Mouse (Mus musculus): ENCODE data around the gene Igsf21.

The Igsf21 gene

DNA sequence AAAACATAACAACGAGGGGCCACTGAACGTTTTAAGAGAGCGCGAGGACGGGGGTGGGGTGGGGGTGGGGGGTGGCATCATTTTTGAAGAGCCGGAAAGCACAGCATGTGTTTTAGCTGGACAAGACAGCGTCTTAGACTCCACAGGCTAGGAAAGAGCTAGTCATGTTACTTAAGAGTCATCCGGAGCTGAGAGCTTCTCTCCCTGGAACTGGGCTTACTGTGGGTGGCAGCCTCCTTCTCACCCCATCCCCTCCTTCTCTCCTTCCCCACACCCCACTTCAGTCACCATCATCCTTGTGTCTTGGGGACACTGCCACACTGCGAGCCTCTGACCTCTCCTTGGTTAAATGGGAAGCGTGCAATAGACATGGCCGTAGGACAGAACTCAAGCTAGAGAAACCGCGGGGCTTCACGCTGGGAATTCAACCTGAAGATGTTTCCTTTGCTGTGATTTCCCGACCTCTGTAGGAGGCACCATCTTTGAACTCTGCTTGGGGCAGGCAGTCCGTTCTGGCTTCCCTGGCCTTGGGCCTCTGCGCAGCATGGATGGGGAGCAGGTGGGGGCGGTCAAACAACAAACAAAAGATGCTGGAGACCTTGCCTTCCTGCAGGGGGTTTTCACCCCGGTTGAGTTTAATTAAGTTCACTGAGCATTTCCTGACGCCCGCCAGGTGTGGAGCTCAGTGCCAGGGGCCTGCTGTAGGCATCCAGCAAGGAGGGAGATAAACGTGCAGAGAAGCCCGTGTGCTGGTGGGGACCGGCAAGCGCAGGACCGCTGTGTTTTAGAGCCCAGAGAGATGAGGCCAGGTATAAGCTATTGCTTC is 207.8 kb downstream of the Igsf21 start:
- peak; percentile 48 to 52 for DNase-seq

DNA sequence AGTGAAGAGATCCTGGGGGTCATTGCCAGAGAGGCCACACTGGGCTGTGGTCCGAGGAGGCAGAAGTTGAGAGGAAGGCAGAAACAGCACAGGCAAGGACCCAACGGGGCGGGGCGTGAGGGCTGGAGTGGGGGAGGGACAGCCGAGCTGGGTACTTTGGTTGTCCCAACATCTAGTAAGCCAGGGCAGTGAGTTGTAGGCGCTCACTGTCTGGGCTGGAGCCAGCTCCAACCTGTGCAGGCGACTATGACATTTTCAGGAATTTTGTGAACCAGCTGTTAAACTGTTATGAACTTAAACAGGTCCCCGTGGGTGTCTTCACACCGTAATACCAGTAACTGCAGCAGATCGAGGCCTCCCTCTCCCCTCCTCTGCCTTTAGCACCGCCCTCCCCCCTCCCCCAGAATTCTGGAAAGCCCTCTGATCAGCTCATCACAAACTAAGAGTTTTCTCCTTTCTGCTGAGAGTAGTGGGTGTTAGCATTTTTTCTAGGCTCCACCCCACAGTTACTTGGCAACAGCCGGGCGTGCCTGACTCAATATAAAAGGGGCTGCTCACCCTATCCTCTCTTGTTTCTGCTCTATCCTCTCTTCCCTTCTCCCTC is 208.7 kb downstream of the Igsf21 start:
- DNase-seq: peak; percentile 43 to 58

DNA sequence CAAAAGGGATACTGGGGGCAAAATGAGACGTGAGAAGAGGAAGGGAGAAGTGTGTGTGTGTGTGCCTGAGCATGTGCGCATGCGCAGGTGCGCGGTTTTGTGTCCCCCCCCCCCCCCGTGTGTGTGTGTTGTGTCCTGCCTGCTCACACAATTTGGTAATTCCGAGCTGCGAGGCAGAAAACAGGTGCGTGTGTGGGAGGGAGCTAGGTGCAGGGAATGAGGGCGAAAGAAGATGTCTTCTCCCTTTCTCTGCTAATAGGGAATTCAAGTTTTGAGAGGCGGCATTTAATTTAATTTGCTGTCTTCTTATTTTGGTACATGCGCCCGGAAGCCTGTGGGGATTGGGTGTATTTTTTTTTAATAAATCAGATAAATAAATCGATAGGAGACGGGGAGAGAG is 211.4 kb downstream of the Igsf21 start:
- DNase-seq: no peak

DNA sequence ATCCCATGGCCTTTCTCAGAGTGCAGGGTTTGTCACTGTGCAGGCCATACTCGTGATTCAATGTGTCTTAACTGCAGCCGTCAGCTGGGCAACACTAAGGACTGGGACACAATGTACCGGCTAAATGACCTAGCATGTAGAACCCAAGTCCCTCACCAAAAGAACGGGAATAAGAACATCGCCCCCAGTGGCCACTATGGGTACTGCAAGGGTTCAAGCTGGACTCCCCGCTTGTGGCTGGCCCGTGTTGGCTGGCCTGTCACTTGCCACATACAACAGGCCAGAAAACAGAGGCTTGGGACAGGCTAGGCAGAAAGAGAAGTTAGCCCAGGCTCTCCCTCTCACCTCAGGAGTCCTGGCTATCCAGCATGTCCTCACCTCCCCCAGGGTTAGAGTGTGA is 213.2 kb downstream of the Igsf21 start:
- peak; percentile 82 to 91 for DNase-seq

DNA sequence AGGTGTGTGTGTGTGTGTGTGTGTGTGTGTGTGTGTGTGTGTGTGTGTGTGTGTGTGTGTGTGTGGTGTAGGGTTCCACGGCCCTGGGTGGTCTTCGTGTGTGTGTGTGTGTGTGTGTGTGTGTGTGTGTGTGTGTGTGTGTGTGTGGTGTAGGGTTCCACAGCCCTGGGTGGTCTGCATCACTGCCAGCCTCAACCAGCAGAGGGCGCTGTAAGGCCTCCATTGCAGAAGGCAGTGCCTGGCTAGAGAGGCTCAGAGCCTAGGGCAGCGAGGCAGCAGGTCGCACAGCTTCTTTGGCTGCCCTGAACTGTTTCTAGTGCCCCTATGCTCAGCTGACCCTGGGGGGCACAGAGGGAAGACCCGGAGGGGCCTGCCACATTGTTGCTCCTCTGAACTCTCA is 216.2 kb downstream of the Igsf21 start:
- peak; percentile 82 to 90 for DNase-seq

DNA sequence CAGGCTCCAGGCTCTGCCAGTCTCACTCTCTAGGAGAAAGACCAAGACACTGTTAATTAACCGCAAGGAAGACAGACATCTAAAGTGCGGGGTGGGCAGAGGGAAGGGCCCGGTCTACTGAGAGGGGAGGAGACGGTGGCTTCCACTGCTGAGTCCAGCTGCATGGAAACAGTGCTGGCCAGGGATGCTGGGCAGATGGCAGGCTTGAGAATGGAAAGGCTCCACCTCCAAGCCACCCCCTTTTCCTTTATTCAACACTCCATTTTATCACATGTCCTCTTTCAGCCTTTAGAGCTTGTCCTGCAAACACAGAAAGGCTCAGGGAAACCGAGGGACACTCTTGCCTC is 216.6 kb downstream of the Igsf21 start:
- peak; percentile 48 to 51 for DNase-seq

DNA sequence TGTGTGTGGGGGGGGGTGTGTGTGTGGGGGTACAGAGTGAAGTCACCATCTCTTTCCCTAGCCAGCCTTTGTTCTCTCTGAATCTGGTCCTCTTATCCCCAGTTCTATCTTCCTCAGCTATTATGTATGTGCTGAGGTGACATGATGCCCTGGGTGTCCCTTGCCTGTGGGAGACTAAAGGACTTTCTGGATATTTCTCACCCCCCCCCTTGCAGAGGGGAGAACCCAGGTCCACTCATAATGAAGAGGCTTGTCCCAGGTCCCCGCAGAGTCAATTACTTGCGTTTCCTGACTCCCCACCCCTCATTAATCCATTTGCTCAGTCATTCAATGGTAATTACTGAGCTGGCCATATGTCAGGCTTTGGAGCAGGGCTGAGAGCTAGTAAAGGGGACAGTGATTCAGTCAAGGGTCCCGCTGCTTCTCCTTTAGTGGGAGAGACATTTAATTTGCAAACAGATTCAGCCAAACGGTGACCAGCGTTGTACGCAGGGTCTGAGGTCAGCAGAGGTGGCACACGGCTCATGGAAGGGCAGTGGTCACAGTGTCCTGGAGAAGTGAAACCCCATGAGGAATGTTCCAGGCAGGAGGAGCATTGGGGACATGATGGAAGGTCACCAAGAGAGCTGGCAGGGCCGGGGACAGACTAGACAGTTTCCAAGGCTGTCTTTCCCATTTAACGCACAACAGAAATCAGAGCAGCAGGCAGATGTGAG is 217.1 kb downstream of the Igsf21 start:
- peak; percentile 61 to 62 for DNase-seq

DNA sequence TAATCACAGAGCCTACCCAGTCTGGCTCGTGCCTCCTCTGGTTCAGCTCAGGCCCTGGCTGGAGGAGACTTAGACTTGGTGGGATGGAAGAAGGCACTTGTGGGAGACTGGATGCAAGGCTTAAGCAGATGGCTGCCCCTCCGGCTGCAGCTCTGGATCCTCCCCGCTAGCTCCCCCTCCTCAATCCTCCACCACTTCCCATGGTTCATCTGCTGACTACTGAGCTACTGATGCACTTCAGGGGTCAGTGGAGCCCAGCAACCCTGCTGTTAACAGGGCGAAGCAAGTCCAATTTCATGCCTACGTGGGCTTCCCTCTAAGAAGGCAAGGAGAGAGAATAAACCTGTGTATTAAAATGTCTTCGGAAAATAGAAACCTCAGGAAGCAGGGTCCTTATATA is 222.8 kb downstream of the Igsf21 start:
- no peak for DNase-seq

DNA sequence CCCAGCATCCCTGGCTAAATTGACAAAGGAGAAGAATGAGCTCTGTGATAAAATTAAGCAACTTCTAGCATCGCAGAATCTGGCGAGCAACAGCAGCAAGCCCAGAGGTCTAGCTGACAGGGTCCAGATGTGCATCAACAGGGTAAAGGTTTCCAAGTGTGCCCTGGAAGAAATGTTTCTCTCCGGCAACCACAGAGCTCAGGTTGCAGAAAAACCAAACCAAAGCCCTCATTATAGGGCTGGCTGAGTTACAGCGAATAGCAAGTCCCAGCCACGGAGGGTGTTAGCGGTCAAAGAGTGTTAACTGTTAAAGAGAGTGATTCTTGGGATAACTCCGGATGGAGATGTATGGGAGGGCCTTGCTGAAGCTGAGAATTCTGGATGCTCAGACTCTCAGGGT is 230.7 kb downstream of the Igsf21 start:
- no peak for DNase-seq

DNA sequence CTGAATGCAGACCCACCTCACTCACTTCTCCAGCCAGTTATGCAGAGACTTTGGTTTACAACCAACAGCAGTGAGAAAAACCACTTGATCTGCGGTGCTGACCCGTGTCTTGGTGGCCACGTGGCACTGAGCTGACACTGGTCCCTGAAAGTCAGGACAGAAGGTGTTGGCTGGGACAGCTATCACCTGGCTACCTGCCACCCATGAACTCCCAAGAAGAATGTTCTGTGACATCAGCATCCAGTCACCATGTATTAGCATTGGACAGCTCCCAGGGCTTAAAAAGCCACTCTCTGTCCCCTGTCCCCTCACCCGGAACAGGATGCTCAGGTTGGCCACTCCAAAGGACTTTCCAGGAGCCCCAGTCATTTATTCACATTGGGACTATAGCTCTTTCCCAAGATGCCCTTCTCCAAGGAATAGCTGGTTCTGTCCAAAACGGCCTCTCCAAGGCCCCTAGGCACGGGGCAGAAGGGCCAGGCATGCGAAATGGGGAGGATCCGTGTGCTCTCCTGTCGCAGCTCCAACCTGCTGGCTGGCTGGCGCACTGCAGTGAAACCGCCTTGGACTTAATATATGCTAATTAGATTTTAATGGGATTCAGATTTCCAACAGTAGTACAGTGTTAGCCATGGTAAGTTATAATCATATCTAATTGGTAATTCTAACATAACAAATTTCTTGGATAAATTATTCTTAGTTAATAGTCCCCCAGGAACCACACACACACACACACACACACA is 235.7 kb downstream of the Igsf21 start:
- peak; percentile 37 to 61 for DNase-seq

DNA sequence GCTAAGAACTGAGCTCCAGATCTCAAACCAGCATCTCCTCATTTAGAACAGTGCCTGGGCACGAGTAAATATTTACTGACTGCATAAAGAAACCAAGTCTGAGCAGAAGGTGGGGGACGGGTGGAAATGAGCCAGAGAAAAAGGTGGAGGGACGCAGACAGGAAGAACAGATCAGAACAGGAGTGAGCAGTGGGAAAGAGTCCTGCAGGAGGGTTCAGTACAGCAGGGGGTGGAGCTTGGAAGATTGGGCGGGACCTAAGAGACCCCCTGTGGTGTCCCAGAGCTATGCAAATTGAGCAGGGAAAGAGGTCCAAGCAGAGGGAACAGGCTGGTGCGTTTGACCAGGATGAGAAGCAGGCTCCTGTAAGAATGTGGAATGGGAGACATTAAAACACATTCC is 241.7 kb downstream of the Igsf21 start:
- peak in 1 of 2 experiments; percentile 41 for DNase-seq

DNA sequence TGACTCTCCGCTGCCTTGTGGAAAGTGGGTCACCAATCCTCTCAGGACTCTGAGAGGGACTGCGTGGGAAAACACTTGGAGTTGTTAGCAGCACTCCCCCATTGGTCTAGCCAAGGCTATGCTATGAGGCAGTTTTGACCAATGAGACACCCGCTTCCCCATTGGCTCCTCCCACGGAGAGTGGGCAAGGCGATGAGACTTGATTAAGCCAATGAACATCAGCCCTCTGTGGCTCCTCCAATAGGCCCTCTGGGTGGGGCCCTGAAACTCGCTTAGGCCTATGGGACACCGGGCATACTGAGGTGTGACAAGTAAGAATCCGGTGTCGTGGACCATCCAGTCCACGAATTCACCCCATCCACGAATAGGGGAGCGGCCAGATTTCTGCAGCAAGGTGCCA is 242.4 kb downstream of the Igsf21 start:
- DNase-seq: peak; percentile 39 to 42

DNA sequence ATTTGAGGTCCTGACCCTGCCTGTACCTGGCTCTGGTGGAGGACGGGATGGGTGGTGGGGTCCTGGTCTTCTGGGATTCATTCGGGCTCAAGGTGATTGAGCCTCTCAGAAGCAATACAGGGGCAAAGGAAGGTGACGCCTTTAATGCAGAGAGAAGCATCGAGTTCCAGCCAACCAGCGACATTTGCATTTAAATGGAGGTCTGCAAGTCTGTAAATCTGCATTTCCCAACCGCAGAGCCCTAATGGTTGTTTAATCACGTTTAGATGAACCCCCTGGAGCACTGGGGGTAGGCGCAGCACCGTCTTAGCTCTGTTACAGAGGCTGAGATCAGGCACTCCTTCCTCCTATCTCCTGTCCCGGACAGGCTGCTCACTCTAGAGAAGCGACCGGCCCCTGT is 244.5 kb downstream of the Igsf21 start:
- no peak for DNase-seq

DNA sequence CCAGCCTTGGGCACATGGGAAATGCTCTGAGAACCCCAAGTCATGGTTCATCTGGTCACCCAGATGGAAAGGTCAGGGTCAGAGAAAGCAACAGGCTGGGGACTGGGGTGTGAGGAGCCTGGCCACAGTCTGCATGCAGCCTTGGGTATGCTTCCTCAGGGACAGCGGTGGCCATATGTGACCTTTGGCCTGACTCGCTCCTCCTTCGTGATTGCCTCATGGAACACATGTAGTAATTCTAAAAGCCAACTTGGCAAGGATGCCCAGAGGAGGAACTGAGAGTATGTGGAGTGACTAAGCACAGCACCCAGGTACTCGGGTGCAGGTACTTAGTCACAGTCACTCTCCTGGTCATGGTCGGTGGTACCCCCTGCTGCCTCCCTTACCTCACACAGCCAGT is 245.7 kb downstream of the Igsf21 start:
- DNase-seq: no peak

DNA sequence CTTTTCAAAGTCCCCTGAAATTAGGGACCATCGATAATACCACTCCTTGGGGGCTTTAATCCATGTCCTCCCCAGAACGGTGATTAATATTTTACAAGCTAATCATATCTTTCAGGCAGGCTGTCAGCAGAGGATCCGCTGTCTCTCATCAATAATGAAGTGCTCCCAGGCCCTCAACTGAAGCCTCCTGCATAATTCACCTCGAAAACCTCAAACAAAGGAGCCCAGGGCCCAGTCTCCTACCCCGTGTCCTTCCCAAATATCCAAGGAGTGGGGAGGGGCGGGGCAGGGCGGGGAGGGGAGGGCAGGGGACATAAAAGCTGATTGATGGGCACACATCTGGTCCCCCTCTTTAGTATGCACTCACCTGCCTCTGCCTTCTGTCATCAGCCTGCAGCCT is 247.6 kb downstream of the Igsf21 start:
- DNase-seq: no peak

DNA sequence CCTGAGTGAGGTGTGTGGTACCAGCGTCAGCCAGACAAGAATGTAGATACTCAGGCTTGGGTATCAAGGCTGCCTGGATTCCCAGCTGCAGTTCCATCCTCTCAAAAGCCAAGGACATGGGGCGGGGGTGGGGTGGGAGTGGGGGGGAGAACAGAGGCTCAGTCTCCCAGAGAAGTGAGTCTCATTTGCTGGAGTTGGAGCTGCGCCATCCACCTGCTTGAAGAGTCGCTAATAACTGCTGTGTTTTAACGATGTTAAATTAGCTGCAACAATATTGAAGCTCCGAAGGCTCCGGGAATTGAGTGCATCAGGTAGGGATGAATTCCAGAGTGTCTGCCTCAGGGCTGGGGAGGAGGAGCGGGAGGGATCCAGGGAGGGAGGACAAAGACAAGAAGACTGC is 250.9 kb downstream of the Igsf21 start:
- DNase-seq: no peak

DNA sequence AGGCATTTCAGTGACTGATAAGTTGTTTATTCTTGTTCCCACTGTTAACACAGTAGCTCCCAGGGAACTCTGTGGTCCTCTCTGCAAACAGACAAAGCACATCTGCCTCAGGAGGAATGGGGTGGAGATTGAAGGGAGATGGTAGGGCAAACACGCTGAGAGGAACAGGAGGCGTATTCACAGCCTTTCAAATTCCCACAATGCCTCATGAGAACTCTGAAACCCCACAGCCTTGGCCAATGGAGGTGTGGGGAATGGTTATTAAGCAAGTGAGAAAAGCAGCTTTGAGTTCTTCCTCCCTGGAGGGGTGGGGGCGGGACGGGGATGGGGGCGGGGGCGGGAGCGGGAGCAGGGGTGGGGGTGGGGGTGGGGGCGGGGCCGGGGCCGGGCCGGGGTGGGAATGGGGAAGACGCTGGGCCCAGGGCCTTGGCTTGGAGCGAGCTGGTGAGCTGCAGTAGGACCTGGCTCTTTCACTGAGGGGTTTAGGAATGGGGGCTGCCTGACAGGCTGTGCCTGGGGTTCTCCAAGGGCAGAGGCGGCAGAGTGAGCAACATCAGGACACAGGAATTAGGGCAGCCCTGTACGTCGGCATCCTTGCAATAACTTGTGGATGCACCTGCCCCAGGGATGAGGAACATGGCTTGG is 253.4 kb downstream of the Igsf21 start:
- no peak for DNase-seq

DNA sequence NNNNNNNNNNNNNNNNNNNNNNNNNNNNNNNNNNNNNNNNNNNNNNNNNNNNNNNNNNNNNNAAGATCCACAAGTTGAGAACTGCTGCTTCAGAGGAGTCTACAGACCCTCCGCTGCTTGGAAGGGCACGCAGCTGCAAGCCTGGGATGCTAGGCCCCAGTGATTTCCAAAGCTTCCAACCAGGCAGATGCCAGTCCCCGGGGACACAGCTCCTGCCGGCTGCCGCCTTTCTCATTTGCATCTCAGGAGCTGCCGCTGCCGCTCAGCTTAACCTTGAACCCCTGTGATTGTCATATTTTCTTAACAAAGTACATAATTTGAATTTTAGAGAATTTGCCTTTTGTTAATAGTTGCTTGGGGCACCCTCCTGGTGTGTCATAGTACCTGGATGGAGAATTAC is 259.7 kb downstream of the Igsf21 start:
- no peak for DNase-seq

DNA sequence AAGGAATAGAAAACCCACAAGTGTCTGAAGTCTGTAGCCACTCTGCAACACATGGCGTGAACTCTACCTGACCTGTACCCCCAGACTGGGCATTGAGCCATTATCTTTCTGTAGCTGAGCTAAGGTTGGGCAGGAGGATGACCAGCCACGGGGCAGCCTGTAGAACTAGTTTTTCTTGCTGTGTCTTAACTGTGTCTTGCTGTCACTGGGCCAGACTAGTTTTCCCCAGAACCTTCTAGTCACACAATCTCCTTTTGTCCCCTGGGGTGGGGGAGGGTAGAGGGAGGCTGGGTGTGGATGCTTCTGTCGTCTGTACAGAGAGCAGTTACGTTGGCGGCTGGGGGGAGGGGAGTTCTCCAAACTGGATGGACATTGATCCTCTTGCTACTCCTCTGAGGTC is 267.9 kb downstream of the Igsf21 start:
- no peak for DNase-seq

DNA sequence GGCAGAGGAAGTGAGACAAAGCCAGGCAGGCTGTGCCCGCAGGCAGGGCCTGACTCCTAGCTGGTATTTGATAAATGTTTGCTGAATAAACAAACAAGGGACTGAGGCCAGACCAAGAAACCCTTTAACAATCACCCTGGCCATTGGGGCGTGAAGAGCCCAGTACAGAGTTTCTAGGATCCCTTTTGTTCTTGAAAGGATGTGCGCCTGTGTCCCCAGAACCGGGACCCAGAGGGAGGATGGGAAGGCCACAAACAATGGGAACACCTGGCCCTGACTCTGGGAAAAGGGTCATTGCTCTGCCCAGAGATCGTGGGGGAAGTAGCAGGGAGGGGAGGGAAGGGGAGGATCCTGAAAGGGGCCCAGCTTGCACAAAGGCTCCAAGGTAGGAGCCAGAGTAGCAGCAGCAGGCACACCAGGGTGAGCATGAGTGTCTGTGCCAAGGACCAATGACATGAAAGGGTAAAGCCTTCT is 269.2 kb downstream of the Igsf21 start:
- DNase-seq: no peak

Measured in cerebellum, postnatal 14 days (tissue).